Mouse (Mus musculus) heart, postnatal 0 days (tissue): Measurements from ENCODE around the gene Magi3. TPM values are rescaled to one million over a fixed set of nuclear protein-coding genes. Genes with fewer than 3 reads are reported as not detected.
A peak's percentile ranks its signal among the peaks of the same experiment; 100 is the strongest.

Source experiments
- ATAC-seq: fragments of 200-750 bp; cut with Nextera tagmentation; 2 replicates; pipeline ENCODE4 v1.8.0; 2017; ENCODE audit warnings: low read depth, moderate number of reproducible peaks, moderate library complexity; ENCODE audit not compliant: insufficient read depth
- DNase-seq: peaks from one replicate; pipeline ENCODE4 v3.0.0-alpha.2; 2016; ENCODE audit warnings: low spot score
- H3K27ac ChIP-seq: fragments of 300-500 bp; sonication (generic); 2 replicates; pipeline ENCODE4 v1.5.1; 2014; ENCODE audit warnings: low read depth, mild to moderate bottlenecking
- H3K27me3 ChIP-seq: fragments of 300-500 bp; sonication (generic); 2 replicates; pipeline ENCODE4 v1.6.1; 2014; ENCODE audit warnings: low read length, mixed read lengths; ENCODE audit not compliant: control insufficient read depth, insufficient read depth
- H3K36me3 ChIP-seq: fragments of 300-500 bp; sonication (generic); replicated peaks from 2 replicates; pipeline ENCODE4 v1.6.1; 2014; ENCODE audit warnings: low read length, mixed read lengths; ENCODE audit not compliant: control insufficient read depth, insufficient read depth
- H3K4me1 ChIP-seq: fragments of 300-500 bp; sonication (generic); 2 replicates; pipeline ENCODE4 v1.6.1; 2014; ENCODE audit warnings: antibody characterized with exemption; ENCODE audit not compliant: control insufficient read depth, insufficient read depth
- H3K4me2 ChIP-seq: fragments of 300-500 bp; sonication (generic); 2 replicates; pipeline ENCODE4 v1.6.1; 2014; ENCODE audit warnings: low read depth, mild to moderate bottlenecking, low read length, moderate library complexity
- H3K4me3 ChIP-seq: fragments of 300-500 bp; sonication (generic); 2 replicates; pipeline ENCODE4 v1.5.1; 2014; ENCODE audit warnings: low read depth, low read length
- H3K9ac ChIP-seq: fragments of 300-500 bp; sonication (generic); replicated peaks from 2 replicates; pipeline ENCODE4 v1.6.1; 2014; ENCODE audit warnings: low read depth, low read length, mixed read lengths
- H3K9me3 ChIP-seq: fragments of 300-500 bp; sonication (generic); replicated peaks from 2 replicates; pipeline ENCODE4 v1.6.1; 2016; ENCODE audit warnings: low read length; ENCODE audit not compliant: control insufficient read depth
- CTCF ChIP-seq: IDR thresholded peaks from 2 replicates; pipeline ENCODE4 v1.5.1; 2016; ENCODE audit warnings: antibody characterized with exemption, control low read depth, low read depth
- EP300 ChIP-seq: IDR thresholded peaks from 2 replicates; pipeline ENCODE4 v1.6.1; 2016; ENCODE audit warnings: antibody characterized with exemption, low read depth
- WGBS: fragments of 180-500 bp; shearing (Covaris S2); extraction: QIAGEN DNeasy Blood & Tissue Kit; methylation state at CpG from one replicate; pipeline ENCODE4 v1.1.7; 2014; 5-methylcytosine and 5-hydroxymethylcytosine counted together
- polyA plus RNA-seq: library from polyadenylated mRNA; unstranded; fragments of >200 nt; fragmentation: Nextera tagmentation; extraction: Ambion mirVana; gene quantifications from 2 replicates; pipeline ENCODE4 v1.2.1, GENCODE M21; 2015
- total RNA-seq: library from RNA; depleted of rRNA; stranded (reverse); fragments of >200 nt; gene quantifications from 2 replicates; pipeline ENCODE4 v1.2.3, GENCODE M21; 2014; ENCODE audit warnings: low replicate concordance

Gene Magi3
- total and polyA plus RNA-seq, 2 experiments from 2014 or later, result 5.5 to 34.0 TPM

DNA sequence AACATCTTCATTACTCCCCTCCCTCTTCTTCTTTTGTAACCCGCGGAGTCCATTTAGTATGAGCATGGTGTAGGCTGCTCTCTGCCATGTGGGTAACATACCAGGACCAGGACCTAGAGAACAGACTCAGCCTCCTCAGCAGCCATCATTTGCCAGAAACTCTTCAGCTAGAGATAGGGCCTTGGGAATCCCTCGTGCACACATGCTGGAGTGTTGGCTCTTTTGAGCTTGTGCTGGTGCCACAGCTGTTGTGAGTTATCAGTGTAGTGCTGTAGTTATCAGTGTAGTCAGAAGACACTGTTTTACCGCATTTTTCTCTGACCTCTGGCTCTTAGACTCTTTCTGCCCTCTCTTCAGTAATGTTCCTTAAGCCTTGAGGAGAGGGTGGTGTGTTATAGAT, 230.8 kb downstream of the Magi3 start:
- Histone ChIP-seq H3K4me2 (no peak overlapping the region), H3K9me3 (no peaks in the 10 kb centered on the region), H3K4me3 (no peak overlapping the region), H3K36me3 (peaks cover 59% of the 10 kb centered on the region), H3K4me1 (no peaks in the 10 kb centered on the region), H3K27me3 (no peaks in the 10 kb centered on the region), H3K27ac (no peak overlapping the region), H3K9ac (no peak overlapping the region)
- WGBS, result 65% methylated on average over 4 of the region's 4 CpGs
- TF ChIP-seq EP300, result no peak
- TF ChIP-seq CTCF, result no peak
- DNase-seq, result no peak
- ATAC-seq, result no peak

DNA sequence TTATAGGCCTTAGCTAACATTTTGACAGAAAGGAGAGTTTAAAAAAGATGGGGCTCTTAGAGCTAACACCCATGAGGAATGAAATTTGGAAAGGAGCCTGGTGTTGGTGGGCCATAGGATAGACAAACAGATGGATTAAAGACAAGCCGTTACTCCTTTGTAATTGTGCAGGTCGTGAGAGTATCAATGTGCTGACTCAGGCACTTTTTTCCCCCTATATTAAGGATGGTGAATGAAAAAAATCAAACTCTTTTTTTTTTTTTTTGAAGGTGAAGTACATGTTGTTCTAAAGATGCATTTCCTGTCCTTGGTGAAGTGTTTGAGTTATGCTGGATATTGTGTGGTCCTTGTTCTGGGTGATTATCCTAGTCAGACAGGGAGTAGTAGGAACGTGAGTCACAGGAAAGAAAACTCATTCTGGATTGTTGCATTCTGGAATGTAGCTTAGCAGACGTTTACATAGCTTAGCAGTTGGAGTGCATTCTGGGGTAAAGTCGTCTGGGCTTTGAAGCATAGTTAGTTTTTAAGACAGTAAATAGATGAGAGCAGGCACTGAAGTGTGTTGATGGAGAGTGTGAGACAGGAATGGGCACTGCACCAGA, 232.2 kb downstream of the Magi3 start:
- no peak overlapping the region for H3K4me2 ChIP-seq
- no peaks in the 10 kb centered on the region for H3K9me3 ChIP-seq
- H3K27me3 ChIP-seq, result no peaks in the 10 kb centered on the region
- no peak overlapping the region for H3K27ac ChIP-seq
- H3K9ac ChIP-seq, result no peak overlapping the region
- H3K4me3 ChIP-seq, result no peak overlapping the region
- TF ChIP-seq EP300 (no peak), CTCF (no peak)
- DNase-seq (no peak), ATAC-seq (no peak)
- H3K36me3 ChIP-seq, result peaks cover 55% of the 10 kb centered on the region
- 52% methylated on average over 5 of the region's 5 CpGs for WGBS
- H3K4me1 ChIP-seq, result no peaks in the 10 kb centered on the region

DNA sequence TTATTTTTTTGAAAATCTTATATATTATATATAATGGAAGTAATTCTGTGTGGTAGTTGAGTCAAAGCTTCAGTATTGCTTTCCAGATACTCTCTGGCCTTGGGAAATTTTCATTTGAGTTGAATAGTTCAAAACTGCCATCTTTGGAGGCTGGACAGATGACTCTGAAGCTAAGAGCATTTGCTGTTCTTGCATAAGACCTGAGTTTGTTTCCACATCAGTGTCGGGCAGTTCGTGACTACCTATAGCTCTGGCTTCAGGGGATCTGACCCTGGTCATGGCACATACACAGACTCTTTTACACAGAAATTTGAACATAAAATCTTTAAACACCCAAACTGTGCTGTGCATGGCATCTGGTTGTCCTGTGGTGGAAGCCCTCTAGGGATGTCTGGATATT, 235.0 kb downstream of the Magi3 start:
- H3K4me3 ChIP-seq, result no peak overlapping the region
- H3K27ac ChIP-seq, result no peak overlapping the region
- 89% methylated on average over 2 of the region's 2 CpGs for WGBS
- H3K9me3 ChIP-seq, result no peaks in the 10 kb centered on the region
- DNase-seq (no peak), ATAC-seq (no peak)
- peaks cover 28% of the 10 kb centered on the region for H3K36me3 ChIP-seq
- TF ChIP-seq EP300 (no peak), CTCF (no peak)
- no peak overlapping the region for H3K4me2 ChIP-seq
- H3K9ac ChIP-seq, result no peak overlapping the region
- no peaks in the 10 kb centered on the region for H3K4me1 ChIP-seq
- no peaks in the 10 kb centered on the region for H3K27me3 ChIP-seq

DNA sequence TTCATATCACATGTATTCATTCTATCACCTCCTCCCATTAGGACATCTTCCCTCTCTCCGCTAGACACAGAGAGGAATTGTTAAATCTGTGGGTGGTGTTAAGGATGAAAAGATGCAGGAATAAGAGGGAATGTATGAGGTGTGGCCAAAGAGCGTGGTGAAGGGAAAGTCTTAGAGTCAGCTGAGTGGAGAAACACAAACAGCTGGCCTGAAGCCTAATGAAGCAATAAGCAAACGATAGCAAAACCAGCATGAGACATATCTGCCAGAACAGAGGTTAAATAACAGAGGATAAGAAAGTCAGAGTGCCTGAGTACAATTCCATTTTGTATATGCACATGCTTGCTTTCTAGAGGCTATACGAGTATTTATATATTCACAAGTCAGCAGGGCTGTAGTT, 235.6 kb downstream of the Magi3 start:
- Histone ChIP-seq H3K4me3 (no peak overlapping the region), H3K9ac (no peak overlapping the region), H3K4me2 (no peak overlapping the region), H3K27ac (no peak overlapping the region), H3K9me3 (no peaks in the 10 kb centered on the region), H3K27me3 (no peaks in the 10 kb centered on the region), H3K36me3 (peaks cover 22% of the 10 kb centered on the region), H3K4me1 (no peaks in the 10 kb centered on the region)
- DNase-seq (no peak), ATAC-seq (no peak)
- 73% methylated on average over 4 of the region's 4 CpGs for WGBS
- TF ChIP-seq CTCF (no peak), EP300 (no peak)

DNA sequence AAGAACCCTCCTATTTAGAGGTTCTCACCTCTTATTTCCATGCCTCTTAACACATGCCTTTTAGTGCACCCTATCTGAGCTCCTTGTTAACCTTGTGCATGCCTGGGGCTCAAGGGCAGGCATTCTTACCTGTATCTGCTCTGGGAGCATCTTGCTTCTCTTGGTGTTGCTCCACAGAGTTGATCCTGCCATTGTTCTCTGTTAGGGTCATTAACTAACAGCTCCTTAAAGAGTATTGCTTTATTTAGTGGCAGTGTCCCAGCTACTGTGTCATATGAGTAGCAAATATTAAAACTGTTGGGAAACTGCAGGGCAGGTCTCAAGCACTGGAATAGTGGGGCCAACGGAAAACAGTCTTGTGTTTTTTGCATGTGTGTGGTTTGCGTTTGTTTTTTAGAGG, 249.0 kb downstream of the Magi3 start:
- H3K9ac ChIP-seq, result no peak overlapping the region
- H3K27ac ChIP-seq, result no peak overlapping the region
- ATAC-seq (no peak), DNase-seq (no peak)
- no peak overlapping the region for H3K4me2 ChIP-seq
- TF ChIP-seq CTCF (no peak), EP300 (no peak)
- H3K4me3 ChIP-seq, result no peak overlapping the region
- H3K36me3 ChIP-seq, result peaks cover 10% of the 10 kb centered on the region
- no peaks in the 10 kb centered on the region for H3K27me3 ChIP-seq
- no peaks in the 10 kb centered on the region for H3K9me3 ChIP-seq
- H3K4me1 ChIP-seq, result peaks cover 8% of the 10 kb centered on the region; the same call in 1 of the 2 replicates
- 92% methylated on average over 2 of the region's 2 CpGs for WGBS

DNA sequence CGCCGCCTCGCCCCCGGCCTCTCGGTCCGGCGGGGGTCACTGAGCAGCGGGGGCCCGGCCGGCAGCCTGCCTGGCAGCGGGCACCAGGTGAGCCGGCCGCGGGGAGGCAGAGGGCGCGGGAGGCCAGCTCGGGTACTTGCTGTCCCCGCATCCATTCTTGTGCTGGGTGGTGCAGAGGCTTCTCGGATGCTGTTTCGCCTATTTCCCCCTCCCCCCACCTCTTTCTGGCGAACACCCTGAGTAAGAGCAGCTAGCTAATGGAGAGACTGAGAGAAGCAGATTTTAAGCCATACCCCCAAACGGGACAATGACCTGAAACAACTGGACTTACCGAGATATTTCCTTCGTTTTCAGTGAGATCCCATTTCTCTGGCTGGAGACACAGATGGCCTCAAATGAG, 251.5 kb downstream of the Magi3 start:
- Histone ChIP-seq H3K9ac (peak overlapping the region; percentile 66), H3K27me3 (no peaks in the 10 kb centered on the region), H3K36me3 (peaks cover 13% of the 10 kb centered on the region), H3K27ac (peak overlapping the region; percentile 90), H3K4me3 (peak overlapping the region; percentile 84), H3K4me1 (peaks cover 8% of the 10 kb centered on the region; the same call in 1 of the 2 replicates), H3K4me2 (peak overlapping the region; percentile 95), H3K9me3 (no peaks in the 10 kb centered on the region)
- WGBS, result under 1% methylated on average over 24 of the region's 24 CpGs
- TF ChIP-seq EP300 (no peak), CTCF (no peak)
- DNase-seq (no peak), ATAC-seq (peak; percentile 27)
